10 mouse cellular contexts compared by ENCODE assay signal in the genomic region with DNA sequence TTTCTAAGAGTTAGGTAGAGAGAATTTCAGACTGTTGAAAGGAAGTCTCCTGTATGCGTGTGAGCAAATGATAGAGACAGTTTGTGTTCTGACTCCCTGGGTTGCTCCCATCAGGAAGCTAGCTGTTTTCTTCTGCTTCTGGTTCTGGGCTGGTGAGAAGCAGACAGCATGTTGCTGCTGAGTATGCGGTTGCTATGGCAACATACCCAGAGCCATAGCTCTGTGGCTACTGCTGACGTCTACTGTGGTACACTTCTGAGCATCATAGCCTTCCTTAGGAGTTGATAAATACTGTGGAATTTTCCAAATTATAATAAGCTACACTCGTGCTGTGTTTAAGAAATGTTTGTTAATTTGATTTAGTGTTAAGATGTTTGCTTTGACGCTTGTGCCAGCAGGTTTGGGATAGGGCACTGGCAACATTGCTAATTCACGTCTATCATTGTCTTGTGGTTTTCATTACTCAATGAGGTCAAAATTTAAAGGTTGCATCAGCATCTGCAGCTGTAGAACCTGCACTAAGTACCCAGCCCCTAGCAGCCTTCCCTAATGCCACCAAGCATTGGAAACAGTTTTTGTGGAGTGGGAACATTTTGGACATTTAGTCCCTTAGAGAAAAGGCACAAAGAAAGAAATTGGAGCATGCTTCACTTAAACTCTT.
DNase-seq lines count a peak whose midpoint lies in the region; ATAC-seq lines count a peak whose summit lies in the region.
"Had no signal": no experiment of that assay in that cellular context is flagged by ENCODE, and none has a peak within 500 bp of the region (broad histone marks: within the 10 kb centered on the region; RNA-seq: fewer than 3 reads in every experiment).

No protein-coding gene starts in this region.

- no peaks in the 10 kb centered on the region for H3K27me3 ChIP-seq in forebrain, embryonic 16.5 days (replicated peaks; ENCODE audit: control insufficient read depth, insufficient read depth, low read length)
- H3K27me3 ChIP-seq: heart, embryonic 15.5 days had no signal

- H3K4me3 ChIP-seq in forebrain, embryonic 16.5 days (replicated peaks; ENCODE audit: low read length): no peak overlapping the region
- H3K4me3 ChIP-seq: heart, embryonic 15.5 days had no signal

- H3K9ac ChIP-seq in forebrain, embryonic 16.5 days (replicated peaks; ENCODE audit: low read depth, low read length): no peak overlapping the region
- H3K9ac ChIP-seq: heart, embryonic 15.5 days had no signal

- H3K36me3 ChIP-seq in forebrain, embryonic 16.5 days (ENCODE audit: control insufficient read depth, insufficient read depth): no peaks in the 10 kb centered on the region
- H3K36me3 ChIP-seq: heart, embryonic 15.5 days had no signal

- H3K9me3 ChIP-seq in forebrain, embryonic 16.5 days (ENCODE audit: control insufficient read depth, low read length): no peaks in the 10 kb centered on the region
- H3K9me3 ChIP-seq: heart, embryonic 15.5 days had no signal

- no peak overlapping the region for H3K4me2 ChIP-seq in forebrain, embryonic 16.5 days (ENCODE audit: low read length)
- H3K4me2 ChIP-seq: heart, embryonic 15.5 days had no signal

- H3K4me1 ChIP-seq in forebrain, embryonic 16.5 days (replicated peaks; ENCODE audit: control insufficient read depth, insufficient read depth, low read length): peaks cover 7% of the 10 kb centered on the region

- DNase-seq in layer of hippocampus, adult 18-20 months (ENCODE audit: low spot score in 2 of 2): peak; percentile 28 to 39
- DNase-seq in layer of hippocampus, postnatal 10 days (ENCODE audit: low spot score in 2 of 2): no peak
- DNase-seq in right cerebral cortex, postnatal 10 days (ENCODE audit: low spot score in 2 of 2): peak; percentile 50 to 72
- DNase-seq in cerebellum, postnatal 36 days: no peak
- DNase-seq in heart, adult 9 months (ENCODE audit: low spot score in 2 of 2): no peak
- DNase-seq in thymus, postnatal 25 days: no peak
- DNase-seq: cerebellum, adult 8-10 months had no signal

- ATAC-seq in forebrain, embryonic 16.5 days: peak; percentile 93
- peak; percentile 76 for ATAC-seq in megakaryocyte, adult 5-6 weeks (ENCODE audit: poor library complexity, severe bottlenecking)

- H3K27ac ChIP-seq in forebrain, embryonic 16.5 days (ENCODE audit: low read length): no peak overlapping the region
- H3K27ac ChIP-seq: heart, embryonic 15.5 days had no signal

- 52% methylated on average over 6 of the region's 6 CpGs for WGBS in forebrain, embryonic 16.5 days

Comparison
In these comparisons a context has a peak if more than half of its experiments do, and no peak if none do; other contexts are left out.
1. DNase-seq: peak in layer of hippocampus, adult 18-20 months (2 of 2) and right cerebral cortex, postnatal 10 days (2 of 2); none in layer of hippocampus, postnatal 10 days (0 of 2), cerebellum, postnatal 36 days (0 of 2), heart, adult 9 months (0 of 2) and thymus, postnatal 25 days (single experiment).